Mouse (Mus musculus) liver, postnatal 0 days (tissue): ENCODE measurements around the gene Nlrp10.

Experiments used
- CTCF ChIP-seq: sonication (generic); IDR thresholded peaks from 2 replicates; pipeline ENCODE4 v1.5.1; 2016; ENCODE audit warnings: antibody characterized with exemption, low read depth
- EP300 ChIP-seq: IDR thresholded peaks from 2 replicates; pipeline ENCODE4 v1.6.1; 2016; ENCODE audit warnings: antibody characterized with exemption, low read depth, mild to moderate bottlenecking

DNA sequence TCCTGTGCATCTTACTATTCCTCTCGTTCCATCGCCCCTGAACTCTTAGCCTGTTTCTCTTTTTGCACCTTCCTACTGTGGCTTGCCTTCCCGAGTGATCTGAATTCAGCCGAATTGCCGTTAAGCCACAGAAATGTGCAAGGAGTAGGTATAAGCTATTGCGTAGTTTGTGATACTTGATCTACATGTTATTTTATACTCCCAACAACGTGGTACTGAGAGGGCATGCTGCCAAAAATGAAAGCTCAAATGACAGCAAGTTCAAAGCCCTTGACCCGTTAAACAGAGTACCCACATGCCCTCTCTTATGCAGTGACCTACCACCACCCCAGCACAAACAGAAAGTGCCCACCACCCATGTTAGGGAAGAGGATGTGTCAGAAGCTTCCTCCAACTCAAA, 4.9 kb upstream of the Nlrp10 start:
- TF ChIP-seq CTCF (no peak), EP300 (no peak)
